Mouse (Mus musculus): ENCODE results near the gene Tprkb.

DNA sequence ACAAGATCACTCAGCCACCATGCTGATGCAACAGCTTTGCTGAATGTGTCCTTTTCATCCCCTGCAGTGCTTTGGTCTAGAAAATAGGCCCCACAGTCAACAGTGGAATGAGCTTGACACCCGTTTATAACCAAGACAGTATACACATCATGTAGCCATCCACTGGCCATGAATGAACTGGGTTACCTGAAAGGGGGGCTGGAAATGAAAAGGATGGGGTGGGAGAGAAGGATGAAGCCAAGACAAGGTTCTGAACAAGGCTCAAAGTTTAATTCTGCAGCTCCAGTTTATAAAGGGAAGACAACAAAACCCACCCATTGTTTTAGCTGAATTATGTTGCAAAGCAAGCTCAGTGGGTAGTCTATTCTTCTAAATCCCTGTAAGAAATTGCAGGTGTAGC is 27.4 kb upstream of the Tprkb start:
- TF ChIP-seq CTCF (IDR thresholded peaks at IDR 0.05; ENCODE audit: extremely low read depth, insufficient read length, insufficient replicate concordance, low read depth, low read length) (no peak), POLR2A (IDR thresholded peaks at IDR 0.05; ENCODE audit: low read depth, low read length) (no peak)

All from small intestine, adult 2 months (tissue).